Mouse (Mus musculus): ENCODE measurements at regions not wholly inside any gene's neighbourhood (a gene's known extent, or its start where the extent isn't known, plus 50 kb on each side); places are given as distances from the start of the nearest gene placed in this dataset.
A peak's percentile ranks its signal among the peaks of the same experiment; 100 is the strongest.

DNA sequence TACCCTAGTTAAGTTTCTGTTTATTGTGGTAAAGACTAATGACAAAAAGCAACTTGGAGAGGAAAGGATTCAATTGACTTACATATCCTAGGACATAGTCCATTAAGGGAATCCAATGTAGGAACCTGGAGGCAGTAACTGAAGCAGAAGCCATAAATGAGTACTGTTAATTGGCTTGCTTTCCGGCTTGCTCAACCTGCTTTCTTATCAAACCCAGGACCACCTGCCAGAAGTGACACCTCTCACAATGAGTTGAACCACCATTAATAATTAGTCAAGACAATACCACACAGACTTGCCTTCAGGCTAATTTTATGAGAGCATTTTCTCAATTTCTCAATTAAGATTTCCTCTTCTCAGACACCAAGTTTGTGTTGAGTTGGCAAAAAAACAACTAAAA lies 148.8 kb downstream of the Ccser2 start:
- DNase-seq = no peak
- intact Hi-C loops (cut with DNase I) = no loop called here

DNA sequence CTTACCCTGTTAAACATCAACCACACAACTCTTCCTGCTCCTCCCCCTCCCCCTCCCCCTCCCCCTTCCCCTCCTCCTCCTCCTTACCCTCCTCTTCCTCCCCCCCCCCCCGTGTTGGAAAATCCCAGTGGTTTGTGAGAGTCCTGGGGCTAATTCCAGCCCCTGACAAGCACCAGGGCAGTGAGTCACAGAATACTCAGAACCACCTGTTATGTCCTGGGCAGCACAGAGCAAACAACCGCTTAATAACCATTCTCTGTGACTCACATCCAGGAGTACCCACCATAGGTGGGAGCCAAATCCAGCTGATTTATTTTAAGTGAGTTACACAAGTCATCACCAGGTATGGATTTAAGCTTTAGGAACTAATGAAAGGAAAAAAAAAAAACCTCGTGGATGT lies 166.2 kb downstream of the Ccser2 start:
- DNase-seq = no peak
- intact Hi-C loops (cut with DNase I) = no loop called here

DNA sequence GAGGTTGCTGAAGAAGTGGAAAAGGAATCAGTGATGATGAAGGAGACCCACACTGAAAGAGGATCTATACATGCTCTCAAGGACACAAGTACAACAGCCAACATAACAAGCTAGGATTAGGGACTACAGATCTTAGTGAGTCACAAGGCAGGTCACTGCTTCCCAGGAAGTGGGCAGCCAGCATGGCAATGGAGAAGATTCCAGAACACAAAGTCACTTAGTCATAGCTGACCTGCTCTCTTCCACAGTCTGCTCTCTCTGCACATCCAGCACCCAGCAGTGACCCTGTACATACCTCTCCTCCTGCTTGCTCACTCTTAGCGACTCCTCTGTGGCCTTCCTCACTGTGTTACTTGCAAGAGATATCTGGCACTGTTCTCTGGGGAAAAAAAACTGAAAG lies 168.8 kb downstream of the Ccser2 start:
- intact Hi-C loops (cut with DNase I) = no loop called here
- no peak for DNase-seq

DNA sequence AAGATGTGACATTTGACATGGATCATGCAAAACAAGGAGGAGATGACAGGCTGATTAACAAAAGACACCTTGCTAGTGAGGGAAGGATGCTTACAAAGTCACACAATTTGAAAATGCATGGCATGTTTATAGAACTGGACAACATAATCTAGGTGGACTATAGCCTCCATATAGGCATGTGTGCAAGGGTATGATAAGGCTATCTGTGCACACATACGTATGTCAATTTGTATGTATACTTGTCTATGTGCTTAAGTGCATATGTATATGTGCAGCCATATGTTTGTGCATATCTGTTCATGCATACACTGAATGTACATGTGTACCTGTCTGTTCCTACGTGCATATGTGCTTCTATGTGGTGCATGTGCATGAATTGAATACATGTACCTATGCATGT lies 186.7 kb downstream of the Ccser2 start:
- intact Hi-C loops (cut with DNase I) = no loop called here
- DNase-seq = no peak

DNA sequence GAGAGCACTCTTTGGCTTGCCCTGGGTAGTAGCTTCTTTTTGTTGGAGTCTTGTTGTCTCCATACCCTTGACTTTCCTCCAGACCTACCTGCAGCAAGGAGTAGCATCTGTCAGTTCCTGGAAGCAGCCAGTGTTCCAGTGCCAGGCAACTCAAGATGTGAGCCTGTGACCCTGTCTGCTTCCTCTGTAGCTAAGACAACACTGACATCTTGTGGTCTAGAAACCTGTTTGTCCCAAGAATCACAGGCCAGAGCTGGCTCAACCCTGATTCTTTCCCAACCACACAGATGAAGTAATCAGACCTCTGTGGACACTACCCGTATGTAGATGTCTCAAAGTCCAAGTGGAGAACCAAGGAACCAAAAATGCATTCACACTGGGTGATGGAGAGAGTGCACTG lies 189.6 kb downstream of the Ccser2 start:
- intact Hi-C loops (cut with DNase I) = loop anchor here (10.0 kb wide), 1 partner anchor 1964 kb away; no protein-coding TSS in a partner anchor
- DNase-seq = peak; percentile 5 to 11

DNA sequence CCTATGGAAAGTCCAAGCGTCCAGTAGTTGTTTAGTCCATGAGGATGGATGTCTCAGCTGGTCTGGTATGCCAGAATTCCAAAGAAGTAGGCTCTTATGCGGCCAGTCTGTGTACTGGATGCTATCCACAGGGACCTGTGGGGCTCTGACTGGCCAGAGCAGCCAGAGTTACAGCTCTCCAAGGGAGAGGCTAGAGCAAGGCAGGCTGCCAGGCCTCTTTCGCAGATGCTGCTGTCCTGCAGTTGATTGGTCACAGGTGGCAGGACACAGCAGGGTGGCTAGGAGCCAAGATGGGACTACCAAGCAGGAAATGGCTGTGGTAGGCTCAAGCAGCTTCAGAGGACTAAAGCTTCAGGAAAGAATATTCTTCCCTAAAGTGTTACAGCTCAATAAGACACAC lies 194.2 kb downstream of the Ccser2 start:
- DNase-seq = peak; percentile 42 to 52

DNA sequence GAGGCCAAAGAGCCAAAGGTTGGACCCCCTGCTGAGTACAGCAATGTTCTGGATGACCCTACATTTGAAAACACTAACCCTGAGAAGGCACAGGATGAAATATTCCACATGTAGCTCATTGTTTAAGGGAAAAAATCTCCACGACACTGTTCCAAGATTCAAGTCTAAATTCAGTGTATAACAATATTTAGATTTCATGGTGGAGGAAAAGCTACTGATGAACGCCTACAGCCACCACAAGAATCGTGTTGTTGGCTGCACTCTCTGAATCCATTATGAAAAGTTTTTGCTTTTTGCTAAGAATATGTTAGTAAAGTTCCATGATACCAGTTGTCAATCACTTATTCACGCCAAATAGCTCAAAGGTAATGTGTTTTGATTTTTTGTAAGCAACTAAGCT lies 204.2 kb downstream of the Ccser2 start:
- DNase-seq = no peak
- intact Hi-C loops (cut with DNase I) = no loop called here

More for the DNA sequence above, 194.2 kb downstream of the Ccser2 start:
- intact Hi-C loops (cut with DNase I) = loop anchor here (10.0 kb wide), 1 partner anchor 1960 kb away; no protein-coding TSS in a partner anchor

DNA sequence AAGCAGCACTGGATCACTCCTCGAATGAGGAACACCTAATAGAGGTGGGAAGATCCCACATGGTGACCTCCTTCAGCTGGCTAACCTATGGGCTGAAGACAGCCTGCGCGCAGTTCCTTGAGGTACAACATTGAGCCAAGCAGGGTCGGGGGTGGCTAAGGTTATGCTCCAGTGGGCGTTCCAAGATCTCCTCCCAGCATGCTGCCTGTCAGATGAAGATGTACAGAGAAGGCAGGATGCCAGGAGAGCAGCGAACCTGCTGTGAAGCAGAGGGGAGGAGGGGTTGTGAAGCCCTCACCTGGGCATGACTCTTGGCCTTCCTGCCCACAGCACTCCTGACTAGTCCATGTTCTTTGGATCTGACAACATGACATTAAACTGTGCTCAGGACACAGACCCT lies 212.5 kb downstream of the Ccser2 start:
- intact Hi-C loops (cut with DNase I) = no loop called here
- DNase-seq = no peak

DNA sequence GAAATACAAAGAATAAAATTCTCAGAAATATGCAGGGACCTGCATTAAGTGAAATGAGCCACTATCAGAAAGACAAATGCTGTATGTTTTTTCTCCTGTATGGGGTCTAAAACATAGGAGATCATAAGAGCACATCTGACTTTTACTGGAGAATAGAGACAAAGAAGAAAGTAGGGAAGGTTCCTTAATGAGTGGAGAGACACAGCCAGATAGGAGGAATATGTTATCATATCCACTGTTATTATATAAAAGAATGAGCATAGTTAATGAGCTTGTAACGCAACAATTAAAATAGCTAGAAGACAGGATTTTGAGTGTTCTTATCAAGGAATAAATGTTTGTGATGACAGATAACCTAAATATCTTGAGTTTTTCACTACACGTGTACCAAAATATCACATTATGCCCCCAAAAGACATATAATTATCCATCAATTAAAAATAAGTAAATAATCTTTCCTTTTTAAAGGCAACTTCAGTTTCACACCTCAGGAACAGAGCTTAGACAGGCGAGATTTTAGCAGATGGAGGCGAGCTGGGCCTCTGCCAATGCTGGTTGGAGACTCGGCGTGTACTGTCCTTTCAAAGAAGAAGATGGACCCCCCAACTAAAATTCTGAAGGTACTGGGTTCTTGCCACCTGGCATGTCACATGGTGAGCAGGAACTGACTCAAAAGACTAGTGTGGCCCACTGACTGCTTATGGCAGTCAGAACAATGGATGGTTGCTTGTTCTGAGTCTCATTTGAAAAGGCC lies 220.3 kb downstream of the Ccser2 start:
- intact Hi-C loops (cut with DNase I) = no loop called here
- DNase-seq = no peak

DNA sequence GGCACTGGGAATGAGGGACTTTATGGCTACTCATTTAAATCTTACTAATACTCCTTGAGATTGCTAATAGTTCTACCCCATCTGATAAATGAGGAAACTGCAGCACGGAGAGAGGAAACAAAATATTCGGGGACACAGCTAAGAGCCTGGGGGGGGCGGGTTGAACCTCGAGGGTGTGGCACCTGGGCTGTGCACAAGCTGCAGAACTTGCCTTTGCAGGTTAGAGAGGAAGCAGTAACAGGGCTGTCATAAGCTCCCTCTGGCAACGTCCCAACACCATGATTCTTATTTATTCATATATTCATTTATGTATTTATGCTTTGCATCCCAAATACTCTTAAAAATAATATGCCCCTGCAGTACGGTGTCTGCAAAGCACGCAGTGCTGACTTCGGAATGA lies 237.5 kb downstream of the Ccser2 start:
- intact Hi-C loops (cut with DNase I) = no loop called here
- DNase-seq = no peak

DNA sequence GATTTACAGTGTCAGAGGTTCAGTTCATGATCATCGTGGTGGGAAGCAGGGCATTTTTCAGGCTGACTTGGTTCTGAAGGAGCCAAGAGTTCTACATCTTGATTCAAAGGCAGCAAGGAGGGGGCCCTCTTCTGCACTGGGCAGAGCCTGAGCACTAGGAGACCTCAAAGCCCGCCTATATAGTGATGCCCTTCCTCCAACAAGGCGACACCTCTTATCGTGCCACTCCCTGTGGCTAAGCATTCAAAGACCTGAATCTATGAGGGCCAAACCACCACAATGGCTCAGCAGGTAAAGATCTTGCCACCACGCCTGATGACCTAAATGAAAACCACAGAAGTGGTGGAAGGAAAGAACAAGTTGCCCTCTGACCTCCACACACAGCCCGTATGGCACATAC lies 242.5 kb downstream of the Ccser2 start:
- intact Hi-C loops (cut with DNase I) = no loop called here
- no peak for DNase-seq

DNA sequence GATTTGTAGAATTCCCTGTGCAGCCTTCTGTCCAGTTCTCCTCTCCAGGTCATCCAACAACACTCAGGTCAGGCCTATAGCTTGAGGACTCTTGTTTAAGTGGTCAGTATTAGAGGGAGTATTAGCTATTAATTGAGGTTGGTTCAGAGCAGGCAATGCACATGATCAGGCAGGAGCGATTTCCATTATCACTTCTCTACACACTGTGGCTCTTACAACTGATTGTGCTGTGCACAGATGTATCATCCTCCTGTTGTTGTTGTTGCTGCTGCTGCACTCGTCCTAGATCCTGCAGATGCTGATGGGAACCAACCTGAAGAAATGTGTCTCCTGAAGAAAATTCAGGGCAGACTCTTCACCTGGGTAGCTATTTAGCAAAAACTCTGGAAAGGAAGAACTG lies 252.9 kb downstream of the Ccser2 start:
- intact Hi-C loops (cut with DNase I) = no loop called here
- no peak for DNase-seq

DNA sequence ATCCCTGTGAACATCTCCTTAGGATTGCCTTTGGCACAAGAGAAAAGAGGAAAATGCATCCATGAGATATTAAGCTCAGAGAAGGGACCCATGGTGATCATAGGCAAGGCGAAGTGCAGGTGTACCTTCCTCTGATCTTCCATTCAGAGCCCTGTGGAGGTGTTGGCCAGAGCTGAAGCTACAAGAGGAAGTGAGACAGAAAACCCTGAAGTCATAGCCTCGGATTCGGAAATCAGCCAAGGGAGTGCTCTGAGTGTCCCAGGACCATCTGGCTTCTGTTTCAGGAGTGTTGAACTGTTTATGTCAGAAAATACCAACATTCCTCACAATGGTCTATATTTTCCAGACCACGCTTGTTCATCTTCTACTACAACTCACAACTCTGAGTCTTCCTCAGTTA lies 271.6 kb downstream of the Ccser2 start:
- intact Hi-C loops (cut with DNase I) = no loop called here

DNA sequence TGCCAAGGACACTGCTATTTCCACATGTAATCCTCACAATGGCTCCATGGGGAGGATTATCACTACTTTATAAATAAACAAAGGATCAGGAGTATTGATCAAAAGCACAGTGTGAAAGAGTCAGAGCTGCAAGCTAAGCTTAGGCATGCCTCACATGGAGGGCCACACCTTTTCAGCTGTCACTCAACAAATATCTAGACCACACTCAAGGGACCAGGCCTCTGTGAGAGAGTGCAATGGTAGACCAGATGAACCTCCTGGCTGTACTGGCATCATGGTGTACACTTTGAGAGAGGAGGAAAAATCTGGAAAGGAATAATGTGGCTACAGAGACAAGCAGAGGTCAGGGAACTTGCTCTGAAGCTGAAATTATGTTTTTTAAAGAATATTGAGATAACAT lies 276.6 kb downstream of the Ccser2 start:
- DNase-seq = no peak
- intact Hi-C loops (cut with DNase I) = no loop called here

More for the DNA sequence above, 271.6 kb downstream of the Ccser2 start:
- no peak for DNase-seq

DNA sequence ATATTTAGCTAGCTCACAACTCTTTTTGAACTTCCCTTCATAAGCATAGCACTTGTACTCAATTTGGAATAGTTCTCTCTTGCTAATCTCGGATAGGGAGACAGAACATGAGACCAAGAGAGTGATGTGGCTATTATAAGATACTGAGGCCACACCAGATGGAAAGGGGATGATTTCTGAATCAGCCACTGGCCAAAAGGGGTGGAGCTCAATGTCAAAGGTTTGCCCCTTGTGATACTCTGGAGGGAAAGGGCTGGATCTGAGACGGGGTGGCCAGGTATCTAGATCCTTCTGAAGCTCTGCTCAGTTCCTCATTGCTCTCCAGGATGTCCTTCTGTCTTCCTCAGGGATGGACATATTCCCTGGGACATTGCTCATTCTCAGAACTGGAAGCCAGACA lies 277.6 kb downstream of the Ccser2 start:
- intact Hi-C loops (cut with DNase I) = no loop called here
- DNase-seq = no peak

DNA sequence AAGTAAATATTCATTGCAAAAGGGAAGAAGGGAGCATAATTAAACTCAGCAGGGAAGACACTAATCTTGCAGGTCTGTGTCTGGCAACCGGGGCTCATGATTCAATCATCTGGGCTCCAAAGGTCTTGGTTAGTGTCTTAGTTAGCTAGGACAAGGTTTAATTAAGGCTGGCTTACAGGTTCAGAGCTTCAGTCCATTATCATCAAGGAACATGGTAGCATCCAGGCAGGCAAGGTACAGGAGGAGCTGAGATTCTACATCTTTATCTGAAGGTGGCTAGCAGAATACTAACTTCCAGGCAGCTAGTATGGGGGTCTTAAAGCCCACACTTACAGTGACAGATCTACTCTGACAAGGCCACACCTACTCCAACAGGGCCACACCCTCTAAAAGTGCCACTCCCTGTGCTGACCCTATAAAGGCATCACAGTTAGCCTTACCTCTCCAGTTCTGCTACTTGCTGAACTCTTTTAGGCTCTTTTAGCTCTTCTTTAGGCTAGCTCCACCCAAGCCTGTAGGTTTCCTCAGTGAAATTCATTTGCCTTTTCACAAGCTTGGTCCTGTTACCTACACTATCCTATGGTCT lies 309.8 kb downstream of the Ccser2 start:
- DNase-seq = no peak
- intact Hi-C loops (cut with DNase I) = no loop called here

DNA sequence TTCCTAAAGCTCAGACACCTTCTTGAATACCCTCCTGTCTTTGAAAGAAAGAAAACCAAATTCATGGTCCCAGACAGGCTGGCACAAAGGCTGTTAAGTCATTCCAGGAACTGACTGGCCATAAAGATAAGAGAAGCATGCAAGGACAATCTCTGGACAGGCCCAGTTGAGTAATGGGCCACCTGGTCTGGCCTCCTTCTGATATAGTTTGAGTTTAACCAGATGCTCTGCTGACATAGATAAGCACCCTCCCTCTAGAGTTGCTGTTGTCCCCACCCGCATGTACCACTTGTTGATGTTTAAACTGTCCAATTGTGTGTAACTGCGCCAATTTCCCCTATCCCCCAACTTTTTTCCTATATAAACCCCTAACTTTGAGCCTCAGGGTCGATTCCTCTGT lies 310.4 kb downstream of the Ccser2 start:
- intact Hi-C loops (cut with DNase I) = no loop called here
- DNase-seq = no peak

DNA sequence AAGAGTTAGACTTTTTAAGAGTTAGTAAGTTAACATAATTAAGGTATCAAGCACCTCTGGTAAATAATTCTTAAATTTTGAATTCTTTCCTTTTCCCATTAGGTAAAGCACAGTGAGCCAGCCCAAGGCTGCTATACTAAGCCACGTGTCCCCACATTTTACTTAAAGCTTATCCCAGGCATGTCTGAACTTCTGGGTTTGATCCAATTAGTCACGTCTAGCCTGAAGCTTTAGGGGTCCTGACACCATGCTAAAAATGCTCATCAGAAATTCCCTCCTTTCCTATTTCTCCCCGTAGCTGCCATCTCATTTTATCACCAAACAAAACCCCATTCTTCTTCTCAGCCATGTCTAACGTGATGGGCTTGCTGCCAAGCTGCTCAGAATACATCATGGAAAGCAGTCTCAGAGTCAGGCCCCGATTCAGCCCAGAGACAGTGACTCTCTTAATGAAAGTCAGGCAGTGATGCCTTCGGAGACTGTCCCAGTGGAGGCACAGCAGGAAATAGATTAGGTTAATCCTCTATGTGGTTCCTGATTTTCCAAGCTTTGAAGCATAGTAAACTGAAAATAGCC lies 315.5 kb downstream of the Ccser2 start:
- intact Hi-C loops (cut with DNase I) = no loop called here
- peak; percentile 9 to 17 for DNase-seq

DNA sequence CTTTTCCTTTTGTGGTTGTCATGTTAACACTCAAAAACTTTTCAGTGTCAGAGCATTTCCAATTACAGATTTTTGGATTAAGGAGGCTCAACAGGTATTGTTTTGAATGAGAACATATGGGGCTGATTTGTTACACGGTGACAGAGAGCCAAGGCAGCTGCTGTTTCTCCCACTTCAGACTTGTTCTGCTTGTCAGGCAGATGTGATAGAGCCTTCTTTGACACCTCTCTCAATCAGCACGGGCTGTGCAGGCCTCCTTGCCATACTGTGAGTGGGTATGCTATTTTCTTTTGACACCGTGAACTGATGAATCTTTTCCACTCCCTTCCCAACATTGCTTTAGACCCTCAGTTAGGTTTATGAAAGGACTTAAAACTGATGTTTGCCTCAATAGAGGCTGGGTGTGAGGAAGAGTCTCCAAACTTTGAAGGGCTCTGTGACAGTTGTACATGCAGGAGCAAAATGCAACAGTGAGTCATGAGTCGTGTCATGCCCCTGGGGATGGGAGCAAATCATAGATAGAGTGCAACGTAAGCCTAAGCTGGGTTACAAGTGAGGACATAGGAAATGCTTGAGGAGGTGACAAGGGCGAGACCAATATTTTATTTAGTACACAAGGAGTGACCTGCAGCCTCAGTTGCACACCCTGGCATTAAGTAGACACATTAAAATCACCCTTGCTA lies 317.4 kb downstream of the Ccser2 start:
- intact Hi-C loops (cut with DNase I) = no loop called here

DNA sequence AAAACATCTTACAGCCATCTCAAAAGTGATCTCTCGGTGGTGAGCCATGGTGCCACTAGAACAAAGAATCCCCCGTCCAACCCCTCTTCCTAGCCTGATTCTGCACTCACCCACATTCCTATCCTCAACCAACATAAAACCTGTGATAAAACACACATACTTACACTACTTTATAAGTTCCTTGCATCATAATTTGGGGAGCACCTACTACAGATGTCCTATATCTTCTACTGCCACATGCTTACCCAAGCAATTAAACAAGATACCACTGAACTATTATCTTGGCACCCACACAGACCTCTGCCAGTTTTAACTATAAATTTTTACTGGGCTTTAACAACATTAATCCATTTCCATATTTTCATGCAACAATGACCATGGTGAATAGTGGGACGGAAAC lies 321.9 kb downstream of the Ccser2 start:
- no peak for DNase-seq
- intact Hi-C loops (cut with DNase I) = no loop called here

More for the DNA sequence above, 317.4 kb downstream of the Ccser2 start:
- peak; percentile 15 to 17 for DNase-seq

DNA sequence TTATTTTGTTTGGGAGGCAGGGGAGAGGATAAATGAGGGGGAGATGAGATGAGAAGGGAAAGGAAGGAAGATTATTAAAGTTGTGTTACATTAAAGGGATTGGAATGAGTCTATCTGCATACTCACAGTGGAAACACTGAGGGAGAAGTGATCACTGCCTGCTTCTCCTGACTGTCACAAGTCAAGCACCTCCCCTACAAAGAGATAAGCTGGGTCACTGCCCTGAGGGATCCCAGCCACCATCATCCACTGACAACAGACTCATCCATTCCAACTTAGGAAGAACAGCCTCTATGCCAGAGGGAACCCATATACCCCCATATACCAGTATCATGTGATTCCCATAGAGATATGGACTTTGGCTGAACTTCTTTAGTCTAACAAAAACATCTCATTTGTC lies 322.3 kb downstream of the Ccser2 start:
- intact Hi-C loops (cut with DNase I) = no loop called here
- no peak for DNase-seq

DNA sequence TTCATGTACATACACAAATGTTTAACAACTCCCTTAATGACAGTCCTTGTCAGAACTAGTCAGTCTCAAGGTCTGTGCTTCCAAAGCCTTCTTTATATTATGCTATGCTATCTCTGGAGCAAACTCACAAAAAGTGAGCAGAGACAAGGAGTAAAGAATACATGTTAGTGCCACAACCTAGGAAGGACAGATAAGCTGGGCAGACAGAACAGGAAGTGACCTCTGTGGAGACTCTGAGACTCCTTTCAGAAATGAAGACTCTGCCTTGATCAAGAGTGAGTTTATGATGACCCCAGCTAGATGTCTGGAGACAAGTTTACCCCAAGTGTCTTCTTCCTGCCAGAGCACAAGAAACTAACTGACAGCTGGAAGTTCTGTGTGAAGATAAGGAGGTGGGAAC lies 343.8 kb downstream of the Ccser2 start:
- intact Hi-C loops (cut with DNase I) = no loop called here
- DNase-seq = no peak
